Mouse (Mus musculus): ENCODE results near the gene Zfp869.
A peak's percentile ranks its signal among the peaks of the same experiment; 100 is the strongest.
"Not testable (repeated sequence)": the region's sequence is repeated elsewhere in the genome, so short reads cannot be mapped to it uniquely, and the experiment has no call there.

The Zfp869 gene

DNA sequence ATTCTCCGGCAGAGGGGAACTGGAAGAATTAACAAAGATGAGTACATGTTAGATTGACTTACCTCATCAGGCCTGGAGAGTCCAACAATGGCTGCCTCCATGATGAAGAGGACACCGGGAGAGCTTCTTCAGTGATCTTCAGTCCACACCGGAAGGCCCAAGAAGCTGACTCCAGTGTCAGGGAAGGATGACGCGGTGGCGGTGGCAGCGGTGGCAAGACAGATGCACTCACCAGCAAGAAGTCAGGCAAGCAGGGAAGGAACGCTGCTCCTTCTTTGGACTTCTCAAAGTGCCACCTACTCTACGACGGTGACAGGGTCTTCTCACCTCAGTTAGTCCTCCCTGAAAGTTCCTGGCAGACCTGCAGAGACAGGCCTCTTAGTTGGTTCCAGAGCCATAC lies at the start of gene Zfp869:
Gene Zfp869 (minus strand): TSS at position 101 of the 400 bp plus-strand sequence.
- not testable (repeated sequence) for DNase-seq (ENCODE audit: low read depth, low spot score)

DNA sequence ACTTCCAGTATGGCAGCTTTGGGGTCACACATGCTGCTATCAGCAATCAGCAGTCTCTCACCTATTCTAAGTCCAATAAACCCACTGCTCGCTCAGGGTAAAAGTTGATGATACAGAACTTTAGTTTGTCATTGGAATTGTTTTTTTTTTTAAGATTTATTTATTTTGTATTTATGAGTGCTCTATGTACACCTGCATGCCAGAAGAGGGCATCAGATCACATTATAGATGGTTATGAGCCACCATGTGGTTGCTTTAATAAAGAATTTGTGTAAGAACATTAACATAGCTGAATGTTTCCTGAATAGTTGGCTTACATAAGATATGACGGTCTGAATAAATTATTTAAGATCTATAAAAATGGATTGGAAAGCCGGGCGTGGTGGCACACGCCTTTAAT lies 47.8 kb upstream of the Zfp869 start:
- no peak for DNase-seq (ENCODE audit: low read depth, low spot score)

DNA sequence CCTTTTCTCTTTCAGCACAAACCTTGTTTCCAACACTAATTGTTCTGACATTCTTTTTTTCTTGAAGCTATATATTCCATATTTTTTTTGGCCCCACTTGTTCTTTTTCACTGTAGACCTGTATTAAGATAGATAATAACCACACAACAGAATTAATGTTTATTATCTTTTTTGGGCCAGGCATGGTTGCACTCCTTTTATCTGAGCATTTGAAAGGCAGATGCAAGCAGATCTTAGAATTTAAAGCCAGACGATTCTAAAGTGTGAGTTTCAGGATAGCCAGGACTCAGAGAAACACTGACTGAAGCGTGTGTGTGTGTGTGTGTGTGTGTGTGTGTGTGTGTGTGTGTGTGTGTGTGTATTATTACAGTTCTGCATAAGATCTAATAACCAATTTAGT lies 41.9 kb upstream of the Zfp869 start:
- DNase-seq (ENCODE audit: low read depth, low spot score), result no peak

DNA sequence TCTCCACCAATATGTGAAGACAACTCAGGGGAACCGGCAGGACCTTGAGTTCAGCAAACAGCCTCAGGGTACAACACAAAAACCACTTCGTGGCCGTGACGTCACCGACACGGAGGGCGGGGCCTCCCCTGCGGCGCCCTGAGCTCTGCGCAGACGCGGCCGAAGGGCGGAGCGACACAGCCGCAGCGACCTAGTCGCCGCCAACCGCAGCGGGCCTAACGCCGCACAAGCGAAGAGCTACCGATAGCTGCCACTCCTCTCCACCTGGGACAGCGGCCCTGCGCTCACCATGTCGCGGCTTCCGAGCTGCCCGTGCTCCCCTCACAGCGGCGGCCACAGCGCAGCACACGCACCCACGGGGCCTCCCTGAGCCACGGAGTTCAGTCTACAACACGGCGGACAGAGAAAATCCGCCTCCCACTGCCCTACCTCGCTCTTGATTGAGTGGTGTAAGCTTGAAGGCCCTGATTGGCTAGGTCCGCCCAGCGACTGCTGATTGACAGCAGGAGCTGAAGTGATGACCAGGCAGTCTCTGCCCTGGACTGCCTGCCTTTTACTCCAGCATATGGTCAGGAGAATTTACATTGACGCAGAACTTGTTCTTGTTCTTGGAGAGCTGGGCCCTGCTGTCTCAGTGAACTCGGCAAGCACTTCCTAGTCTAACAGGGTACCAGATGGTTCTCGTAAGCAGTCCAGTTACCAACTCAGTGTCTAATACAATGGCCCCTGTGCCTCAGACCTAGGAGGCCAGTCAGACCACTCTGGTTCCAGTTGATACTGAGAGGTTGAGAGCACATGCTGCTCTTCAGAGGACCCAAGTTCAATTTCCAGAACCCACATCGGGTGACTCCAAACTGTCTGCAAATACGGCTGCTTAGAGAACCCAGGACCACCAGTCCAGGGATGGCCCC lies 39.3 kb upstream of the Zfp869 start, which contains the start of gene Zfp963:
Gene Zfp963 (minus strand): TSS at position 427 of the 911 bp plus-strand sequence.
- DNase-seq (ENCODE audit: low read depth, low spot score), result peak; percentile 96

DNA sequence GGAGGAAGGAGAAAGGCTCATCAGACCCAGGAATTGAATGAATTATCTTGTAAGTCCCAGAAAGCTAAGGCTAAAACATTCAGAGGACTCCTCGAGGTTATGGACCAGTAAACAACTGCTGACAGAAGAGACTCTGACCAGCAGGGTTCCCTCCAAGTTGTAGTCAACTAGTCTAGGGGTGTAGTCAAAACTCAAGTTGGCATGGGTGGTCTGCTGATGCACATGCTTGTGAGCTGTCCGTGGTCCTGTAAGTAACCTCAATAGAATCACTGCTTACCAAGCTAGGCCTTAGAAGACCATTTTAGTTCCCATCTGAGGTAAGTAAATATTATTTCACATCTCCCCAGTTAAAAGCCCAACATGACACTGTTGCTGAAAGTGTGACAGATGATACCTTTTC lies 30.7 kb upstream of the Zfp869 start:
- no peak for DNase-seq (ENCODE audit: low read depth, low spot score)

DNA sequence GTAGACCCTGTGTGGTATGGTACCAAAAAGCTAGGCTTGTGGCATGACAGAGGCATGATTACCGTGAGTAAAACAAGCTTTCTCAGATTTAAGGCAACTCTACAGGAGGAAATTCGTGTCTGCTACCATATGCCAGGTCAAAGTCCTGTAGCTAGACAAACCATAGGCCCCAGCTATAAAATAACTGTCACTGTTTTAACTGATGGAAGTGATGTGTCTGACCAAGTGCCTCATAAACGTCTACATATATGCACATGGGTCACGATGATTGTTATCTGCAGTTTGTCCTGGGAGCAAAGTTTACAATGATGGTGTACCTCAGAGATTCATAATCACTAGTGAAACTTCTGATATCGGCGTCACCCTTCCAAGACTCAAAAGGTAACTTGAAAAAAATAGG lies 30.2 kb upstream of the Zfp869 start:
- DNase-seq (ENCODE audit: low read depth, low spot score), result no peak

DNA sequence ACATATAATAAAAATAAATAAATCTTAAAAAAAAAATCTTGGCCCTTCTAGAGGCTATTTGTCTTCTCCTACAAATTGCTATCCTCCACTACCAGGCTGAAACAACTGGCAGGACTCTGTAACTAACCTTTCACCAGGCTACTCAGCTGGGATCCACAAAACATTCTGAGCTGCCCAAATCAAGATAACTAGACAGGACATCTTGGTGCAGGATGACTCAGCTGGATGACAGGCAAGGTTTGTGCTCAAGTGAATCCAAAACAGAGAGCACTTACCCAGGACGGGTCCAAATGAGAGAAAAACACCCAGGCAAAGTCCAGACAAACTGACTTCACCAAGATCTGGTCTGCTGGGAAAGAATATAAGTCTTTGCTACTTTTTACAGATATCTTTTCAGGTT lies 25.0 kb upstream of the Zfp869 start:
- DNase-seq (ENCODE audit: low read depth, low spot score), result no peak

DNA sequence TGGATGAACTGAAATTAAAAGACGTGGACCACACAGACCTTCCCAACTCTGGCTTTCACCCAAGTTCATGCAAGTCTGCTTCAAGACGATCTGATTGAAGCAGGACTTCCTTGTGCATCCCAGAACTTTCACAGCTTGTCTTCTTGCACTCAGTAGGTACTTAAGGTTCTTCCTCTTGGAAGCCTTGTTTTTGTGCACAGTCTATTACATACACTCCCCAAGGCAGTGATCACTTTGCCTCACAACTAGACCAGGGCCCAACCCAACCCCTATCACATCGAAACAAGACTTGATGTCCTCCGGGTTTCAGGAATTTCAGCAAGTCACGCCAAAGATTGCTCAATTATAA lies 6.7 kb upstream of the Zfp869 start:
- no peak for DNase-seq (ENCODE audit: low read depth, low spot score)

DNA sequence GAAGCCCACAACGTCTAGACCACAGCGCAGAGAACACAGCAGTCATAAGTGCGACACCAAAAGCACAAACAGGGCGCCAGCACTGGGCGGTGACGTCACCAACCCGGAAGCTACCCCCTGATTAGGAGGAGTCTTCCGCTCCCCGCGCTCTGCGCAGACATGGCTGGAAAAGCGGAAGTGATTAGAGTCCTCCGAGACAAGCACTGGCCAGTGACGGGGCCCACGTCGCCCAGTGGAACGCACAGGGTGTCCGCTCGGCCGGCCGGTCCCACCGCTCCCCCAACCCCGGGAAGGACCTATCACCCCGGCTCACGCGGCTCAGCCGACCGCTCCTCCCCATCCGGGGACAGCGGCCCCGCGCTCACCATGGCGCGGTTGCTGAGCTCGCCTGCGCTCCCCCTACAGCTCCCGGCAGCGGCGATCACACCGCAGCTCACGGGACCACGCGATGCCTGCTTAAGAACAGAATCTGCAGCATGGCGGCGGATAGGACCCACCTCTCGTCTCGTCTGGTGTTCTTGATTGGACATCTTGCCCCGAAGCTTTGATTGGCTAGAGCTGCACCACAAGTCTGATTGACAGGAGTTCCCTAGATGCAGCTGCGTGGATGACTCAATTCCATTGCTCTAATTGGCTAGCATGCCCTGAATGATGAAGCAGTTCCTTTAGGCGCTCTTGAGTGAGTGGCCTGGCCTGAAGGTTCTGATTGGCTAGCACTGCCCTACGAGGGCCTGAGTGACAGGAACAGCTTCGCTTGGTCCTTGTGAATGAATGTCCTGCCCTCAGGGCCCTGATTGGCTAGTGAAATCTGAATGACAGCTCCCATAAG lies 6.1 kb upstream of the Zfp869 start:
- DNase-seq (ENCODE audit: low read depth, low spot score), result peak; percentile 100

DNA sequence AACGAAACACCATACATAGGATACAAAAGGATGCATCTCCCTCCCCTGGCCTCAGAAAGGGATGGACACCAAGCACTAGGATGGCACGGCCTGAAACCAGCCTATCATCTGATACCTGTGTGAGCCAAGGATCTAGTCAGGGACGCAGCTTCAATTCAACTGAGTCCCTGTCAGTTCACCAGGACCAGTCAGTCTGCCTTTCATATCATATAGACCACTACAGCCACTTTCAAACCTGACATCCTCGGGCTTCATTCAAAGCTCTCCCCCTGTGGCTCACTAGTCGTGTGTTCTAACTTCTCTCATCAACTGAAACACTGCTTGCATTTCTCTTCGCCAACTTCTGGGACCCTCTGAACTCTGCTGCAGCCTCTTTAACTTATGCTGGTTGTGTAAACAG lies 4.8 kb upstream of the Zfp869 start:
- DNase-seq (ENCODE audit: low read depth, low spot score), result no peak

DNA sequence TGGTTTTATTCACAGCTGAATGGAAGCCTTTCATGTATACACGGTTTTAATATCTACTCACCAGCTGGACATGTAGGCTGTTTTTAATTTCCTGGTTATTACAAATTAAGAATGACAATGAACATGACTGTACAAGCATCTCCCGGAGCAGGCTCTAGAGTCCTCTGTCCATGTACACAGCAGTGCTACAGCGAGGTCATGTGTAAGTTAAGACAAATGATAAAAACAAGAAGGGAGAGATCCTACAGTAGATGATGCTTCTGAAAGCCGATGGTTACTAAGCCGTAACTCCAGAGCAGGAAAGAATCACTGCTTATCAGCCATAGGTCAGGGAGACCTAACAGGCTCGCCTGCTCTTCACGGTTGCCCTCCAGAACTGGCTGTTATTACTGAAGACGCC lies 3.0 kb upstream of the Zfp869 start:
- no peak for DNase-seq (ENCODE audit: low read depth, low spot score)

DNA sequence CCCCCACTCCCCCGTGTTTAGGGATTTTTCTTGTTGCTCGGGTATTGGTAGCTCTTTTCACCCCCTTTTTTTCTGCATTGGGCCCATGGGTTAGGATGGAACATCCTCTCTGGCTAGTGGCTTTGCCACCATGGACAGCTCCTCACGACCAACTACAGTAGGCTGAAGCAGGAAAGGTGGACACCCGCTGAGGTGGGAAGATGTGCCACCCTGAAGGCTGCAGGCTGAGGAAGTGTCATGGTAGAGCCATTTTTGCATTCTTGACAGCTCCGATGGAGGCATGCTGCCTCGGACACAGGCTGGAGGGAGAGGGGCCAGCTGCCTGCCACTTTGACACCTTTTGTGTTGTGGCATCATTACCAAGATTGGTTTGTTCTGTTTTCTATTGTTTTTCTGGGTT lies 8.7 kb downstream of the Zfp869 start:
- no peak for DNase-seq (ENCODE audit: low read depth, low spot score)

DNA sequence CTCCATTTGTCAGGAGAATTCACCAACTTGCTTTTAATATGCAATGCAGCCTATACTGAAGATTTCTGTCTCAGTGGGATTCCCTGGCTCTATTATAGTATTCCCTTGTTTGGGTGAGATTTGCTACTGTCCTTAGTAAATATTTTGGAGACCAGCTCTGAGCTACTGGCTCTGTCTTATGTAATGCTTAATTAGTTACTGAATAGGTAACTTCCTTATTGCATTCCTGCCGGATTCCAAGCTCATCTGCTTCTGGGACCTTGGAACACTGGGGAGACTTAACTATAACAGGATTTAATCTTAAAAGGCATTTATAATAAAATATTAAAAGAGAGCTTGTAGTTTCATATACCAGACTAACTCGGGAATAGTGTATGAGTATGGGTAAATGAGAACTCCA lies 45.5 kb downstream of the Zfp869 start:
- DNase-seq (ENCODE audit: low read depth, low spot score), result not testable (repeated sequence)

DNA sequence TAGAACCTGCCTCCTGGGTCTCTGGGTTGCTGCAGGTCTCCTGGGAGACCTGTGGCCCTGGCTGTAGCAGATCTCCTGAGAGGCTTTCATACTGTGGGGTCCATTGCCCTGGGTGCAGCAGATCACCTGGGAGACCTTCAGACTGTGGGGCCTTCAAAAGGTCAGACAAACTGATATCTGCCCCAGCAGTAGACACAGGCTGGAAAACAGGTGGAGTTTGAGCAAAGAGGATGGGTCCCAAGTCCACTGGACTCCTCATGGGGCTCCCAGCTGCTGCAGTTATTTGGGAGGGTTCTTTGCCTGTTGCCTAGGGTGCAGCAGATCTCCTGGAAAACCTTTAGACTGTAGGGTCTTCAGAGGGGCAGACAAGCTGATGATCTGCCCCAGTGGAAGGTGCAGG lies 49.2 kb downstream of the Zfp869 start:
- no peak for DNase-seq (ENCODE audit: low read depth, low spot score)

Measured in telencephalon, adult 2 months (tissue).